Mouse (Mus musculus): ENCODE data around the gene Pitpnm1. TPM values are rescaled to one million over a fixed set of nuclear protein-coding genes. Genes with fewer than 3 reads are reported as not detected.

The Pitpnm1 gene
- total and polyA plus RNA-seq, 3 experiments: 15.9 to 43.8 (median 34.7) TPM

DNA sequence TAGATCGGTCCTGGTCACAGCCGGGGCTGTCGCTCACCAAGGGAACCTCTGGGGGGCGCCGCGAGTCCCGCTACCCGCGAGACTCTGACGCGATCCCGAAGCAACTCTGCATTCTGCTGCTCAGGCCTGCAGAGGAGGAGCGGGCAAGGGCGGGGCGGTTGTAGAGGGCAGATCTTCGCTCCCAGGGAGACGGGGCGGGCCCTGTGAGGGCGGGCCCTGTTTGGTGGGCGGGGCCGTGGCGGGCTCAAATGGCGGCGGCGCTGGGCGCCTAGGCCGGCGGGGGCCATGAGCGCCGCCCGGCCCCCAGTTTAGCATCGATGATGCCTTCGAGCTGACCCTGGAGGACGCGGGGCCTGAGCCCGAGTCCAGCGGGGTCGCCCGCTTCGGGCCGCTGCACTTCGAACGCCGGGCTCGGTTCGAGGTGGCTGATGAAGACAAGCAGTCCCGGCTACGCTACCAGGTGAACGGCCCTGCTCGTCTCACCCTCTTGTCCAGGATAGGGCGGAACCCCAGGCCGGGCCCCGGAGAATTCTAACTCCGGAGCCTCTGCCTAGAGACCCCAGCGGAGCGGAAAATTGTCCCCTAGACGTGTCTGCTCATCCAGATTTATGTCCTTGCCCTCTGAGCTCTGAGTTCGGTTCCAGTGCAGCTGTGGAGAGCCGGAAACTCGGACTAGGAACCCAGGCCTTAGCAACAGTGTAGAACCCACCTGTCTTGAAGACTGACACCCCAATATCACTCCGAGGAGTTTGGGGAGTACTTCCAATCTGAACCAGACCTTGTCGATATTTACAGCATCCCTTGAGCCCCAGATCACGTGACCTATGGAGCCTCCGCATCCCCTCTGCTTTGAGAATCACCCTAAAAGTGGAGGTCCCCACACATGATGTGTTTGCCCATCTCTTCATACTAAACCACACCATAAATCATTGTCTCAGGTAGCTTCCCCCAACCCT, 26.2 kb downstream of the Pitpnm1 start, which contains the start of gene Aip:
Gene Aip, minus strand, starts transcription at position 118 of the 956 bp plus-strand sequence.
- peak within 1 kb of the TSS; percentile 84 to 99 (median 93) for H3K4me3 ChIP-seq (replicated peaks in 1 of 3; ENCODE audit: low read depth in 2 of 3, low read length in 2 of 3, poor library complexity in 1 of 3)
- in situ Hi-C loops (cut with MboI; ENCODE audit: low pct_ligation_motif_present, low pct_unique_long_range_greater_than_20kb, low sequenced_read_pairs): loop anchor here (5.0 kb wide), 1 partner anchor 76 kb away; the partner anchor contains the start of gene Rad9a
- H3K4me1 ChIP-seq (ENCODE audit: control insufficient read depth in 1 of 2, insufficient read depth in 2 of 2): peaks cover 14 to 67% of the 10 kb centered on the region in 2 experiments
- peaks cover 15 to 31% of the 10 kb centered on the region in 2 experiments for H3K36me3 ChIP-seq (replicated peaks in 1 of 2; ENCODE audit: control insufficient read depth in 1 of 2, insufficient read depth in 1 of 2, low read length in 1 of 2)
- H3K9me3 ChIP-seq (replicated peaks; ENCODE audit: low read length): no peaks in the 10 kb centered on the region
- peak within 1 kb of the TSS; percentile 88 for H3K9ac ChIP-seq (ENCODE audit: insufficient read depth, low read depth)
- H3K79me2 ChIP-seq (replicated peaks; ENCODE audit: control insufficient read depth, extremely low read depth, insufficient read depth, poor library complexity, severe bottlenecking): peaks cover 27% of the 10 kb centered on the region
- H3K27me3 ChIP-seq (replicated peaks): no peaks in the 10 kb centered on the region
- peak within 1 kb of the TSS; percentile 85 for H3K4me2 ChIP-seq (ENCODE audit: insufficient read depth, low read depth, poor library complexity, severe bottlenecking)
- peak; percentile 98 for DNase-seq (ENCODE audit: extremely low read depth)
- dilution Hi-C loops (cut with MboI; ENCODE audit: extremely low pct_ligation_motif_present, extremely low pct_unique_long_range_greater_than_20kb, low sequenced_read_pairs): no loop called here
- H3K27ac ChIP-seq (ENCODE audit: insufficient read depth, low read depth): peak within 1 kb of the TSS; percentile 52
- TF ChIP-seq POLR2A (IDR thresholded peaks at IDR 0.05; ENCODE audit: low read depth, low read length) (peak; percentile 88), KAT2A (IDR thresholded peaks at IDR 0.05; ENCODE audit: insufficient replicate concordance, low read length) (0 out of 2 replicates have a peak, but pooled peaks have one; percentile 56), ZKSCAN1 (IDR thresholded peaks at IDR 0.05; ENCODE audit: borderline replicate concordance, low read depth, low read length) (no peak), MAX (IDR thresholded peaks at IDR 0.05; ENCODE audit: low read length) (0 out of 2 replicates have a peak, but pooled peaks have one; percentile 52), EP300 (IDR thresholded peaks at IDR 0.05; ENCODE audit: low read length) (no peak), MYC (IDR thresholded peaks at IDR 0.05; ENCODE audit: low read depth, low read length) (no peak; the same call in 1 of the 2 replicates), ZNF384 (IDR thresholded peaks at IDR 0.05; ENCODE audit: low read depth, low read length) (no peak), CHD1 (IDR thresholded peaks at IDR 0.05; ENCODE audit: low read depth, low read length) (no peak), NRF1 (IDR thresholded peaks at IDR 0.05; ENCODE audit: low read depth, low read length) (peak; percentile 58), UBTF (IDR thresholded peaks at IDR 0.05; ENCODE audit: low read depth, low read length) (no peak), BHLHE40 (IDR thresholded peaks at IDR 0.05; ENCODE audit: low read depth, low read length) (peak; percentile 91), TBP (conservative IDR thresholded peaks at IDR 0.05; ENCODE audit: low read depth, low read length) (0 out of 2 replicates have a peak, but pooled peaks have one; percentile 6), JUN (IDR thresholded peaks at IDR 0.05; ENCODE audit: insufficient read depth, low read depth, low read length) (no peak), MEF2A (IDR thresholded peaks at IDR 0.05; ENCODE audit: borderline replicate concordance, low read depth, low read length) (peak; percentile 65; the same call in 1 of the 2 replicates), GABPA (IDR thresholded peaks at IDR 0.05; ENCODE audit: insufficient replicate concordance, low read depth, low read length) (no peak), NELFE (IDR thresholded peaks at IDR 0.05; ENCODE audit: low read depth, low read length) (peak; percentile 59; the same call in 1 of the 2 replicates), CTCF (conservative IDR thresholded peaks at IDR 0.05 in 1 of 2, IDR thresholded peaks at IDR 0.05 in 1 of 2; ENCODE audit: low read depth in 2 of 2, low read length in 2 of 2) (peak in 1 of 2 experiments; percentile 87; a peak in 2 of 4 replicates), RCOR1 (conservative IDR thresholded peaks at IDR 0.05; ENCODE audit: low read depth, low read length) (no peak), JUND (conservative IDR thresholded peaks at IDR 0.05; ENCODE audit: low read depth, low read length) (no peak), E2F4 (IDR thresholded peaks at IDR 0.05; ENCODE audit: insufficient replicate concordance, low read depth, low read length) (no peak), ELF1 (IDR thresholded peaks at IDR 0.05; ENCODE audit: low read depth, low read length) (peak; percentile 74; the same call in 1 of the 2 replicates), POLR2AphosphoS2 (IDR thresholded peaks at IDR 0.05; ENCODE audit: low read depth, low read length) (no peak), USF1 (IDR thresholded peaks at IDR 0.05; ENCODE audit: low read depth, low read length) (peak; percentile 87), USF2 (conservative IDR thresholded peaks at IDR 0.05; ENCODE audit: low read depth, low read length) (peak; percentile 89), MAFK (IDR thresholded peaks at IDR 0.05; ENCODE audit: insufficient replicate concordance, low read length) (no peak), IRF4 (IDR thresholded peaks at IDR 0.05; ENCODE audit: low read depth, low read length) (peak; percentile 78), HCFC1 (IDR thresholded peaks at IDR 0.05; ENCODE audit: low read depth, low read length) (peak; percentile 83), ZC3H11A (IDR thresholded peaks at IDR 0.05; ENCODE audit: low read depth, low read length) (no peak; the same call in 1 of the 2 replicates), SIN3A (IDR thresholded peaks at IDR 0.05; ENCODE audit: low read length) (peak; percentile 93), TCF12 (IDR thresholded peaks at IDR 0.05; ENCODE audit: low read depth, low read length) (peak; percentile 70; the same call in 1 of the 2 replicates), CHD2 (IDR thresholded peaks at IDR 0.05; ENCODE audit: low read length) (peak; percentile 98), PAX5 (IDR thresholded peaks at IDR 0.05; ENCODE audit: low read length) (no peak), MAZ (IDR thresholded peaks at IDR 0.05; ENCODE audit: low read depth, low read length) (peak; percentile 99), MXI1 (IDR thresholded peaks at IDR 0.05; ENCODE audit: low read depth, low read length) (peak; percentile 80), RAD21 (IDR thresholded peaks at IDR 0.05; ENCODE audit: low read depth, low read length) (peak; percentile 68), SMC3 (IDR thresholded peaks at IDR 0.05; ENCODE audit: low read depth, low read length) (peak; percentile 74), ETS1 (conservative IDR thresholded peaks at IDR 0.05; ENCODE audit: low read depth, low read length) (0 out of 2 replicates have a peak, but pooled peaks have one; percentile 24)
